Mouse (Mus musculus) right cerebral cortex, postnatal 36 days (tissue): Measurements from ENCODE around the gene Etnk1.
"Not testable (repeated sequence)": the region's sequence is repeated elsewhere in the genome, so short reads cannot be mapped to it uniquely, and the experiment has no call there.

Experiments used
- DNase-seq, 2 experiments: peaks; one replicate each; pipeline ENCODE4 v3.0.0; 2022; ENCODE audit warnings: low spot score in 2 of 2, mixed read lengths in 1 of 2

Gene Etnk1

DNA sequence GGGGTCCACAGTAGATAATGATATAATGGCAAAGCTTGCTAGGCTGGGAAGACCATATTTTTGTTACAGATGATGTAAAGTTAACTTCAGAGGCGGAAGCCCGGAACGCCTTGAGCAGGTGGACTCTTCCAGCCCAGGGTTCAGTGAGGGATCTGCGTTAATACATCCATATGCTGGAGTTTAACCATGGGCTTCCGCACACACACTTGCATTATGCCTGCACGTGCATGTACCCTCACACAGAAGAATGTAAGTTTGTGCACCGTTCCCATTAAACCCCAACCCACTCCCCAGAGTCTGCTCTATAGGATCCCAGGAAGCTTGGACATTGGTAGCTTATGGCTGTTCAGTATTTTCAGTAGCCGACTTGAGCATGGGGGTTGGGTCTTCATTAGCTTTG, 4.0 kb downstream of the Etnk1 start:
- no peak for DNase-seq

DNA sequence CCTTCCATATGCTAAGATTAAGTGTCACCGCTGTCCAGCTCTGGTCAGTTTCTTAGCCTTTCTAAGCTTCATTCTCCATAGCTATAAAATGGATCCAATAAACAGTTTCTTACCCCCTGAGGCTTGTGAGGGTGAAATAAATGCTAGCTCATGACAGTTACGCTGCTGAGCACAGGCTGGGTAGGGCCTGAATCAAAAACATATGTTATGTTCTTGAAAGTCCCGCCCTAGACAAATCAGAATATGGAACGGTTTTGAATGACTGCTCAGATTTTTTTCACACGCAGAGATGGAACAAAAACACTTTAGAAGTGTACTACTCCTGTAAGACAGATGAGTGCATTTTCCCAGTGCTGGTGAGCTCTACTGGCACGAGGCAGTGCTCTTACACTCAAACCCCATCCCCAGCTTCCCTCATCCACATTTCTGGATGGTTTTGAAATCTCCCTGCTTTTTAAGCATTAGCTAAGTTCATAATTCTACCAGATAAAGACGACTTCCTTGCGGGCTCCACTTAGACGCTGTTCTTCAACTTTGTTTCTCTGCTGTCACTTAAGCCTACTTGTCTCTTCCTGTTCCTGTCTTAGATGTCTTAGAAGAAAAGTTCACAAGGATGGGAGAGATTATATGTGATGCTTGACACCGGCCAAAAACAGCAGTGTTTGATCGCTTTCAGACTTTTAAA, 4.9 kb downstream of the Etnk1 start:
- DNase-seq: no peak

DNA sequence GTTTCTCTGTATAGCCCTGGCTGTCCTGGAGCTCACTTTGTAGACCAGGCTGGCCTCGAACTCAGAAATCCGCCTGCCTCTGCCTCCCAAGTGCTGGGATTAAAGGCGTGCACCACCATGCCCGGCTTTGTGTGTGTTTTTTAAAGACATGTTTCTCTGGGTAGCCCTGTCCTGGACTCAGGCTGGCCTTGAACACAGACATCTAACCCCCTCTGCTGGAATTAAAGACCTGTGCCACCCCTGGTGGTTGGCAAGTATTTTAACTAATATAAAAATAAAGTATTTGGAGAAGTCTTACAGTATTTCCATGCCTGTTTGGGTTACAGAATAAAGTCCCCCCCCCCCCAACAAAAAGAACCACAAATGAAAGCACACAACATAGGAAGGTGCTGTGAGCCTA, 5.7 kb downstream of the Etnk1 start:
- not testable (repeated sequence) for DNase-seq

DNA sequence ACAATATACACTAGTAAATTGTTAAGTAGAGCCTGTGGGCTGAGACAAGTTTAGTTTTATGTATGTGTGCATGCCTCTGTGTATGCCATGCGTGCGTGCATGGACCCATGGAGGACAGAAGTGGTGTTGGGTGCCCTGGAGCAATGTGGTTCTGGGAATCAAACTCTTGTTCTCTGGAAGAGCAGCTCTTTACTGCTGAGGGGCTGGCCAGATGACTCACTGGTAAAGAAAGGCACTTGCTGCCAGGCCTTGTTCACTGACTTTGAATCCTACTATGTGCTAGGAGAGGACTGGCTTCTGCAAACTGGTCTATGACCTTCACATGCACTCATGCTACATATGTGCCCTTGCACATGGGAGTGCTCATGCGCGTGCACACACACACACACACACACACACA, 7.2 kb downstream of the Etnk1 start:
- DNase-seq: no peak

DNA sequence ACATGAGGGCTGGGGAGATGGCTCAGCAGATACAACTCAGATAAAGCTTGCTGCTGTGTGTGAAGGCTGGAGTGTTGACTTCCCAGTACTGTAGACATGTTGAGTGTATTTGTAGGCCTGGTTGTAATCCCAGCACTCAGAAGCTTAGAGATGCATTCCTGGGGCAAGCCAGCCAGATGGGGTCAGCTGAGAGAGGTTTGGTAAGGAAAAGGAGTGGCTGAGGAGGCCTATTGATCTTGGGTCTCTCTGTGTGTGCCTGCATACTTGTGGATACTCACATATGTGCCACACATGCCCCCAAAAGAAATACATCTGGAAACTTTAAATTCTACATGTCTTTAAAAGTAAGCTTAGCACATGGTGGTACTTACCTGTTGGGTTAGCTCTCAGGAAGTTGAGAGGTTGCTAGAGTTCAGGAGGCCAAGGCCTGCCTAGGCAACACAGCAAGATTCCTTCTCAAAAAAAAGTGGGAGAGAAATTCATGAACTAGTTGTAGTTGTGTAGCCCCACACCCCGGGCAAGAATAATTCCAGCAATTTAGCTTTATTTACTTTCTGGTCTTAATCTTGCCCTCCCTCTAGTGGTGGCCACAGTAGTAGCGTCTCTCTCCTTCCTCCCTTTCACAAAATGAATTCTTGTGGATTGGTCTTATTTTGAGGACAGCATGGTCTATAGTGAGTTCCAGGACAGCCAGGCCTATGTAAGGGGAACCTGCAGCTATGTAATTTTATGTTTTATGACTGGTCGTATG, 8.1 kb downstream of the Etnk1 start:
- DNase-seq: no peak

DNA sequence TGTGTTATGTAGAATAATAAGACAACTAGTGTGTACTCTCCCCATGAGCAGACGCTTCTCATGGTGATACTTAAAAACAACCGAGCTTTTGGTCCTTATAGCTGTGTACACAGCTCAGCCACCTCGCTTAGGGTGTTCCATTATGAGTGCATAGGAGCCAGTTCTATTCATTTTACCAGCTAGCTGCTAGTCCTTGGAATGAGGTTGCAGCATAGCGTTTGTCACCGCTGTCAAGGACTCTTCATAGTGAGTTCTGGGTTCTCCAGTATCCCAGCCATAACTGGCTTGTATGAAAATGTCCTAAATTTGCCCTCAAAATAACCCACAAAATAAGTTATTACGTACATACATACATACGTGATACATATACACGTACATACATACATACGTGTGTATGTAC, 9.1 kb downstream of the Etnk1 start:
- DNase-seq: no peak

DNA sequence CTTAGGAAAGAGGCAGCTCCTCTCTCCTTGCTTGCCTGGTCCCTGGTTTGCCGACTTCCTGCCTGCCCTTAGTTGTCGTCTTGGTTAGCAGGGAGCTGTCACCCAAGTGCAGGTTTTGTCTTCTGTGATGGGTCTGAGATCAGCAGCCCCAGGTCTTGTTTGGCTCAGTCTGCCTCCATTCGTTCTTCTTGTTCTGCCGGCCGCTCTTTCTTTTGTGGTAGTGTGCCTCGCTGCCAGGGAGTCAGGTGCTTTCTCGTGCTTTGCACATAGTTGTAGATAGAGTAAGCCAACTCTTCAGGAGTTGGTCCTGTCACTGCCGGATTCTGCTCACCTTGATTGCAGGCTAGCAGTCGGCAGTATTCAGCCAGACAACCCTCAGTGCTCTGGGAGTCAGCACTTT, 9.6 kb downstream of the Etnk1 start:
- no peak for DNase-seq

DNA sequence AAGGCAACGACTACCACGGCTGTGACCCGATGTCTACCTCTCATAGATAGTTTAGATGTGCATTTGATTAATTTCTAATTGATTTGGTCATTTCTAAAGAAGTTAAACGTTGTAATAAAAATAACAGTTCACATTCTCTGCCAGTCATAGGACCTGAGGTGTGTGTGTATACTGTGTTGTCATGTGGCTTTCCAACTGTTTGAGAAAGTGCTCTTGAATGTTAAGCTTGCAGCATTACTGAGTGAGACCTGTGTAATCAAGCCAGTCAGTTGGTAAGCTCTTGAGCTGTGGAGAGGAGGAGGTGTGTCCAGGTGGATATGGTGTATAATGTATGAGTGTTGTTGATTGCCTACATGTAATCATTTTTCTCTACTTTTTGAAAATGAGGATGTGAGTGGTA, 12.2 kb downstream of the Etnk1 start:
- DNase-seq: no peak

DNA sequence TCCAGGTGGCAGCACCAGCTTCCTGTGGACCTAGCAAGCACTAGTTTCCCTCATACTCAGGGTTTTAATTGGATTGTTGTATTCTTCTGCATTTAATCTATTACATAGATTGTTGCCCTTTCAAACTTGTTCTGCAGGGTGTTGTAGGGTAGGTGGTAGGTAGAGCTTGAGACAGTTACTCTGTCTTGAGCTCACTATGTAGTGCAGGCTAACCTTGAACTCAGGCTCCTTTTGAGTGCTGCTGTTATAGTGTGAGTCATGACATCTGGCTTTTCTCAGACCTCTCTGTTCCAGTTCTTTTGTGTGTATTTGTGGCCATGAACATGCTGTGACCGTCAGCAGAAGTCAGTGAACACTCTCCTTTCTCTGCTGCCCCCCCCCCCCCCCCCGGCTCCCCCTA, 12.7 kb downstream of the Etnk1 start:
- no peak for DNase-seq

DNA sequence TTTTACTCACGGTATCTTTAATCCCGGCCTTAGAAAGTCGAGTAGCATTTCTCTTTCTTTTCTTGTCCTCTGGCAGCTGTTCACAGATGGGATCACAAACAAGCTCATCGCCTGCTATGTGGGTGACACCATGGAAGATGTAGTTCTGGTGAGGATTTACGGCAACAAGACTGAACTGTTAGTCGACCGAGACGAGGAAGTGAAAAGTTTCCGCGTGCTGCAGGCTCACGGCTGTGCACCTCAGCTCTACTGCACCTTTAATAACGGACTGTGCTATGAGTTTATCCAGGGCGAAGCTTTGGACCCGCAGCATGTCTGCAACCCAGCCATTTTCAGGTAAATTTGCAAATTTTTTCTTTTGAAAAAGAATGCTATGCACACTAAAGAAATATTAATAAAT, 13.5 kb downstream of the Etnk1 start:
- no peak for DNase-seq

DNA sequence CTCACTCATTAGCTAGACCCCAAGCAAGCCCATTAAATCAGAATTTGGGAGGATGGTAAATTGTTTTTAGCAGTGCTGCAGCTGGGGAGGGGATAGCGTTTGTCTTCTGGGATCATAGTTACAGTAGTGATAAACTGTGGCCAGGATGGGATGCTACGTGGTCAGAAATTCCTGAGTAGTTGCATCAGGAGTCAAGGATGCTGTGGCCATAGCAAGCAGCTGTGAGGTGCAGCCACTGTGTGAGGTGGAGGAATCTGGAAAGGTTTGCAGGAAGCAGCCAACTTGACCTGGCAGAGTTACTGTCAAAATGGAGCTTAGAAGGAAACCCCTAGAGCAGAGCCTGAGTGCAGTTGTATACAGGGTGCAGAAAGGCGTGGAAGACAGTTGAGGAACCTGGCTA, 17.1 kb downstream of the Etnk1 start:
- DNase-seq: no peak

DNA sequence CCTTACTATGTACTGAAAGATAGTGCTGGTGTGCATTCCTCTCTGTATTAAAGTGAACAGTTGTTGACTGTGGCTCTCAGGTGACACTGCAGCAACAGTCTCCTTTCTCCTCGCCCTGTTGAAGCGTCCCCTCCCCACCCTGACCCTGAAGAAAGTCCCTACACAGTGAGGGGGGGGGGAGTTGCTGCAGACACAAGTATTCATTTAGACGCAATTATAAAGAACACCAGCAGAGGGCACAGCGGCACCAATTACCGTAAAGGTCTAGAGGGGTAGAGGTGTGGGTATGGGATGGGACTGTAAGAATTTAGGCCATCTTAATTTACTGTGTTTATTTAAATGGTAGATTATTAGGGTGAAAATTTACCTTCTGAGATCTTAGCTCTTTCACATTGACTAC, 17.7 kb downstream of the Etnk1 start:
- DNase-seq: no peak

DNA sequence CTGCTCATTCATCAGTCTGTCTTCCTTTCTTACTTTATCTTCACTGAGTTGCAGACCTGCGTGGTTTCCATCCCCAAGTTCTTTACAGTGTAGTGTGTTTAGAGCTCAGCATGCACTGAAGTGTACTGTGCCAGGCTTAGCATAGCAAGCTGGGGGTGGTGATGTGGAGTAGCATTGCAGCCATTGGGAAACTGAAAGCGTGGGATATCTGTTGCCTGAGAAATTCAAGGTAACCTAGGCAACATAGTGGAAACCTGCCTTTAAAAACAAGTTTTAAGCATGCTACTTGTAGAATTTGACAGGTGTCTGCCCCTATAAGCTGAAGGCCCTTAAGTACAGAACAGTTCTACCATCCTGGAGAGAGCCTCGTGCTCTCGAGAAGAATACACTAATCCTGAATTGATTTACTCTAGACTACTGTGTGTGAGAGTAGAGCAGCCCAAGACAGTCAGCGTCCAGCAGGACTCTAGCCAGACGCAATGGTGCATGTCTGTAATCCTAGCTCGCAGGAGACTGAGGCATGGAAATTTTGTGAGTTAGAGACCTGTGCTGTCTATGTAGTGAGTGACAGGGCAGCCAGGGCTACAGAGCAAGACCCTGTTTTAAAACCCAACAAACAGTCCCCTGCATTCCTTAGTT, 23.9 kb downstream of the Etnk1 start:
- DNase-seq: peak in 1 of 2 experiments; percentile 43

DNA sequence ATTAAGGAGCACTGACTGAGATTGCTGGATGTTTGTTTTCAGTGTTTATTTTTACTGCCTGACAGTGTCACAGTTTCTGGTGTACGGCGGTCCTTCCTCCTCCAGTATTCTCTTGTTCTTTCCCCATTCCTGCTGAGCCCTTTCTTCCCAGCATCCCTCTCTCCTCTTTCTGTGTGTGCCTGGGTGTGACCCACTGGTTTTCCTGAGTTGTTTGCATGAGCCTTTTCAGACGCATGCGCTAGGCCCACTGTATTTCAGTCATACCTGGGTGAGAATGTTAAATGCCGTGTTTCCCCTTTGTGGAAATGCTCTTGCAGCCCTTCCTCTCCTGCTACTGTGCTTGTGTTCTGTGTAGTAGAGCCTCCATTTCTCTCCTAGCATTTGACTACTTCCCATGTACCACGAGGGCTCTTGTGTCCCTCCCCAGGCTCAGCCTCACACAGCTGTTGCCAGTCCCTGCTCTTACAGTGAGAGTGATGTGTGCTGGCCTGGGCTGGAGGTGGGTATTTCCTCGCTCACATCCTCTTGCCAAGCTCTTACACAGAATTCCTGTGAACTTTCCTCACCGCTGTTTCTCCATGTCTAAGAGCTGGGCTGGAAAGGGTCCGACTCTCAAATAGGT, 24.6 kb downstream of the Etnk1 start:
- DNase-seq: no peak

DNA sequence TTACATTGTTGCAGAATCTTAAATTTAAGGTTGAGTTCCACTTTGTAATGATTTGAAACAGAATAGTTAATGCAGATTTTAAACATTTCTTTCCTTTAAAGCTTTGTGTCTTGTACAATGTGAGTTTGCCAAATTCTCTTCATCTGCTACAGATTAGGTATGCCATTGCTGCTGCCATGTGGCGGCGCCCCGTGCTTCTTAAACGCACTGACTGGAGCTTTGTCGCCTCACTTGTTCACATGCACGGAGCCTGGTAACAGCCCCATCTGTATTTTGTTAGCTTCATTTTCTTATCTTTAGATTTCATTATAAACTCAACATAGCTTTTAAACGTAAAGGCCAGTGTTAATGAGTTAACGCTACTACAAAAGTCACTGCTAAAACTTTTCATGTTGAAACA, 25.7 kb downstream of the Etnk1 start:
- DNase-seq: no peak

DNA sequence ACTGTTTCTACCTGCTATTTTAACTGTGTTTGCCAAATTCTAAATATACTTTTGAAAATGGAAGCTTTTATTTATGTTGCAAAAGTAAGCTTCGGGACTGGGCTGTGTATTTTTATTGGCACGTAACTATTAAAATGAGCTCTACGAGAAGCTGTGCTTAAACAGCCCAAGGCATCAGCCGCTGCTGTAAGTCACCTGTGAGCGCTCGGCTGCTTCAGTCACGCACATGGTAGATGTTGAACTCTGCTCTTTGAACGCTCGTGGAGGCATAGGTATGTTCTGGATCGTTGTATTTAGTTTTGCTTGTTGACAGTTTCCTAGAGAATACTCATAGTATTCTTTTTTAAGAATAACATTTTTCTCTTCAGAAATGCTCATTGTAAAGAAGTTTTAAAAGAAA, 26.1 kb downstream of the Etnk1 start:
- DNase-seq: no peak

DNA sequence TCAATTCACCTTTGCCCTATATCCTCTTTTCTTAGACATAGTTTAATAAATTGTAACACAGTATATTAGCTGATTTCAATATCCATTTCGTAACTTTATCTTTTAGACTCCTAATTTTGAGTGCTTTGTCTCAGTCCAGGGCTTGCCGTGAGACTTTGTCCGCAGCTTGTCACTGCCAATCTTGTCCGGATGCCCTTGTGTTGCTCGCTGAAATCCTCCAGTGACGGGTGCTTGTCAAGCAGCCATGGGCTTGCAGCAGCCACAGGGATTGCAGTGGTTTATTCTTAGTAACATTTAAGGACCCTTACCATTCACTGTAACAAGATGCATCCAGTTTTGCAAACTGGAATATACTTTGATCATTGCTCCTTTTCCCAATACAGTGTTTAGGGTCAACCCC, 26.6 kb downstream of the Etnk1 start:
- no peak for DNase-seq

DNA sequence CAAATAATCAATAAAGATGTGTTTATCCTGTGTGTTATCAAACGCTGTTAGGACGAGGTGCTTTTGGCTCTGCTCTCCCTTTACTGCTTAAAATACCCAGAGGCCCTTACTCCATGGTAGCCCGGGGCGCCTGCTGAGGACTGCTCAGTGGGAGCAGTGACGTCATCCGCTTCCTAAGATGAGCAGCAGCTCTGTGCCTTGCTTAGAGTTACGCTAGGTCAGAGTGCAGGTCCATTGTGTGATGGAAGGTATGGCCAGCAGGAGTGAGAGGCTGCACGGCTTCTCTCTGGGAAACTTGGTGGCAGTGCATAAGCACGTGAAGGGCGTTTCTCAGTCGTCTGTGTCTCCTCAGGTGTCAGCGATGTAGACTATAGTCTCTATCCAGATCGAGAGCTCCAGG, 30.0 kb downstream of the Etnk1 start:
- DNase-seq: no peak

DNA sequence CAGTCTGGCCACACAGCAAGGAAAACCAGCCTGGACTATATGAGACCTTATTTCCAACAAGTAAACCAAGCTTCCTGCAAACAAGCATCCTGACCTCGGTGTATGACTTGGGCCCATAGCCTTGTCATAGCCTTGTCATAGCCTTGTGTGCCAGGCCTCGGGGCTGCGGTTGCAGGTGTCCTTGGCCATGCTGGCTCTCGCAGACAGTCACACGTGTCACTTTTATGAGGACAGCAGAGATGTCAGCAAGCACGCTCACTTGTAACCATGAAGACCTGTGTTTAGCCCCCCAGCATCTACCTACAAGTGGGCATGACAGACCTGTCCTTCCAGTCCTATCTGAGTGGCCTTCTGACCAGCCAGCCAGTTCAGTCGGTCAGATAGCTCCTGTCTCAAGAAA, 31.4 kb downstream of the Etnk1 start:
- DNase-seq: no peak

DNA sequence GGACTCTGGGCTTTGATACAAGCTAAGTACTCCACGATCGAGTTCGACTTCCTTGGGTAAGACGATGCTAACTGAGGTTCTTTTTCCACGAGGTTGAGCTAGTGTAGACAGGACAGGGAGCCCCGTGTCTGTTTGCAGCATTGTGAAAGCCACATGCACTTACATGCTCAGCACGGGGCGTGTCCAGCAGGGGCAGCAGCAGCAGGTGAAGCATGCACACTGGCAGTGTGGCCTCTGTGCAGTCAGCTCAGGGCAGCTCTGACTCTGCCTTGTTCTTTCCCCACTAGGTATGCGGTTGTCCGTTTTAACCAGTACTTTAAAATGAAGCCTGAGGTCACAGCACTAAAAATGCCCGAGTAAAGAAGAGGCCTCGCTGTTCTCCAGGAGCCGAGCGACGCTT, 36.1 kb downstream of the Etnk1 start:
- DNase-seq: no peak

DNA sequence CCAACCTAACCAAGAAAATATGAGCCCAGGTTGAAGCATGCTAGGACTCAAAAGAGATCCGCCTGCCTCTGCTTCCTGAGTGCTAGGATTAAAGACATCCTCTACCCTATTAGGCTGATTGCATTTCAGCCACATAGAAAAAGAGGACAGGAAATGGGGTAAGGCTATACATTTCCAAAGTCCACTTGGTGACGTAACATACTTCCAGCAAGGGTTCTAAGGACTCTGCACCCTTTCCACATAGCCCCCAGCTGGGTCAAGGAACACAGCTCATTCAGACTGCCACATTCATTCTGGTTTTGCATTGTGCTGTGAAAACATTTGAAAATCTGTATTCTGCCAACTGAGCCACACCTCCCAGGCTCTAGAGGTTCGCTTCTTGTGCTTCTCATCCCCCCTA, 41.9 kb downstream of the Etnk1 start:
- DNase-seq: no peak

DNA sequence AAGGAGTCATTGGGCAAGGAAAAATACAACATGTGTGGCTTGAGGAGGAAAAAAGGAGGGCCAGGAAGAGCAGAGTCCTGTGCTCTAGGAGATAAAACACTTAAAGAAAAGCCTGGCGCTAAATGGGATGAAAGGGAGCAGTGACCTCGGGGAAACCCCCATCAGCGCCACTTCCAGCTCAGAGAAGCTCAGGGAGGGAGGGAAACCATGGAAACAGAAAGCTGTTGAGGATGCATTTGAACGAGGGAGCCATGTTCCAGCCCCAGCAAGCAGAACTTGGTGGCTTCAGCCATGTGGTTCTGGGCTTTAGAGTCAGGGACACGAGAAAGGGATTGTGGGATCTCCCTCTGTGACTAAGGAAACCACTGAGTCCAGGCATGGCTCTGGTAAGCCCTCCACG, 45.7 kb downstream of the Etnk1 start:
- DNase-seq: no peak

DNA sequence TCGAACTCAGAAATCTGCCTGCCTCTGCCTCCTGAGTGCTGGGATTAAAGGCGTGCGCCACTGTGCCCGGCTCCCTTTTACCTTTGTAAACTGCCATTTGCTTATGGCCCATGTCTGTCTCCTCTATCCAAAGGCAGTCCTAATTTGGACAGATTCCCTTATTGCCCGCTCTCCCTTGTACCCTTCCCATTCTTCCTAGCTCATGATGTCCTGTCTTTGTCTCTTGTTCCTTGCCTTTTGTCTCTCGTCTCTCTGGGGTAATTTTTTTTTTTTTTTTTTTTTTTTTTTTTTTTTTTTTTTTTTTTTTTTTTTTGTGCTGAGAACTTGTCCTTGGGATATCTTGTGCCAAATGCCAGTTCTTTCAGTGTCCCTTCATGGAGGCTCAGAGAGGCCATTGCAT, 46.4 kb downstream of the Etnk1 start:
- no peak for DNase-seq
